Mouse (Mus musculus) liver, embryonic 13.5 days (tissue): ENCODE results near the gene Ldb2. TPM values are rescaled to one million over a fixed set of nuclear protein-coding genes. Genes with fewer than 3 reads are reported as not detected.

ENCODE experiments used
- ATAC-seq: fragments of 200-750 bp; cut with Nextera tagmentation; 2 replicates; pipeline ENCODE4 v1.8.0; 2017; ENCODE audit warnings: low read depth, mild to moderate bottlenecking, moderate number of reproducible peaks, moderate library complexity
- DNase-seq: peaks from one replicate; pipeline ENCODE4 v3.0.0; 2022
- H3K27ac ChIP-seq: fragments of 300-500 bp; sonication (generic); 2 replicates; pipeline ENCODE4 v1.5.1; 2015; ENCODE audit warnings: moderate library complexity, mild to moderate bottlenecking, inconsistent platforms
- H3K27me3 ChIP-seq: fragments of 300-500 bp; sonication (generic); 2 replicates; pipeline ENCODE4 v1.6.1; 2015; ENCODE audit warnings: mild to moderate bottlenecking, inconsistent platforms
- H3K36me3 ChIP-seq: fragments of 300-500 bp; sonication (generic); 2 replicates; pipeline ENCODE4 v1.6.1; 2015; ENCODE audit warnings: mild to moderate bottlenecking, inconsistent platforms
- H3K4me1 ChIP-seq: fragments of 300-500 bp; sonication (generic); replicated peaks from 2 replicates; pipeline ENCODE4 v1.6.1; 2015; ENCODE audit warnings: inconsistent platforms
- H3K4me2 ChIP-seq: fragments of 300-500 bp; sonication (generic); 2 replicates; pipeline ENCODE4 v1.6.1; 2015; ENCODE audit warnings: inconsistent platforms, mild to moderate bottlenecking, moderate library complexity
- H3K4me3 ChIP-seq: fragments of 300-500 bp; sonication (generic); replicated peaks from 2 replicates; pipeline ENCODE4 v1.5.1; 2015; ENCODE audit warnings: mild to moderate bottlenecking, inconsistent platforms
- H3K9ac ChIP-seq: fragments of 300-500 bp; sonication (generic); 2 replicates; pipeline ENCODE4 v1.6.1; 2015; ENCODE audit warnings: mild to moderate bottlenecking, inconsistent platforms
- H3K9me3 ChIP-seq: fragments of 300-500 bp; sonication (generic); replicated peaks from 2 replicates; pipeline ENCODE4 v1.6.1; 2016; ENCODE audit warnings: inconsistent platforms
- WGBS: fragments of 180-500 bp; shearing (Covaris S2); methylation state at CpG from one replicate; pipeline ENCODE4 v1.1.7; 2015; ENCODE audit not compliant: insufficient replicate concordance; 5-methylcytosine and 5-hydroxymethylcytosine counted together
- polyA plus RNA-seq: library from polyadenylated mRNA; unstranded; fragments of >200 nt; fragmentation: Nextera tagmentation; extraction: Ambion mirVana; gene quantifications from 2 replicates; pipeline ENCODE4 v1.2.1, GENCODE M21; 2015

Gene Ldb2
- polyA plus RNA-seq, 1 experiment from 2014 or later: 3.9 TPM

GRCm38 (mm10) chr5:44481406-44481805 lies 318.1 kb downstream of the Ldb2 start:
- Histone ChIP-seq H3K9ac (no peak overlapping the region), H3K9me3 (no peaks in the 10 kb centered on the region), H3K4me1 (no peaks in the 10 kb centered on the region), H3K4me3 (no peak overlapping the region), H3K27ac (no peak overlapping the region), H3K4me2 (no peak overlapping the region), H3K27me3 (no peaks in the 10 kb centered on the region), H3K36me3 (no peaks in the 10 kb centered on the region)
- 61% methylated on average over 4 of the region's 4 CpGs for WGBS
- ATAC-seq (no peak), DNase-seq (no peak)

- Histone ChIP-seq H3K4me1 (no peaks in the 10 kb centered on the region), H3K9me3 (no peaks in the 10 kb centered on the region), H3K36me3 (no peaks in the 10 kb centered on the region), H3K27ac (no peak overlapping the region), H3K9ac (no peak overlapping the region), H3K4me2 (no peak overlapping the region), H3K4me3 (no peak overlapping the region), H3K27me3 (no peaks in the 10 kb centered on the region)
- 46% methylated on average over 4 of the region's 4 CpGs for WGBS
- ATAC-seq: no peak
- no peak for DNase-seq
Measured at GRCm38 (mm10) chr5:44476356-44476755, 323.1 kb downstream of the Ldb2 start.

- H3K9ac ChIP-seq: no peak overlapping the region
- H3K4me1 ChIP-seq: no peaks in the 10 kb centered on the region
- H3K36me3 ChIP-seq: no peaks in the 10 kb centered on the region
- DNase-seq (no peak), ATAC-seq (no peak)
- no peaks in the 10 kb centered on the region for H3K27me3 ChIP-seq
- H3K4me3 ChIP-seq: no peak overlapping the region
- H3K4me2 ChIP-seq: no peak overlapping the region
- H3K9me3 ChIP-seq: no peaks in the 10 kb centered on the region
- WGBS: 63% methylated on average over 1 of the region's 1 CpGs
- H3K27ac ChIP-seq: no peak overlapping the region
Measured at GRCm38 (mm10) chr5:44475543-44475942, 323.9 kb downstream of the Ldb2 start.

- H3K9me3 ChIP-seq: no peaks in the 10 kb centered on the region
- no peaks in the 10 kb centered on the region for H3K36me3 ChIP-seq
- no peaks in the 10 kb centered on the region for H3K27me3 ChIP-seq
- no peak overlapping the region for H3K4me2 ChIP-seq
- ATAC-seq: no peak
- H3K4me3 ChIP-seq: no peak overlapping the region
- H3K4me1 ChIP-seq: no peaks in the 10 kb centered on the region
- 73% methylated on average over 10 of the region's 10 CpGs for WGBS
- H3K9ac ChIP-seq: no peak overlapping the region
- no peak for DNase-seq
- H3K27ac ChIP-seq: no peak overlapping the region
Measured at GRCm38 (mm10) chr5:44473857-44474762, 325.4 kb downstream of the Ldb2 start.

- 39% methylated on average over 4 of the region's 4 CpGs for WGBS
- Histone ChIP-seq H3K4me2 (no peak overlapping the region), H3K27ac (no peak overlapping the region), H3K9ac (no peak overlapping the region), H3K4me3 (no peak overlapping the region), H3K9me3 (no peaks in the 10 kb centered on the region), H3K36me3 (no peaks in the 10 kb centered on the region), H3K27me3 (no peaks in the 10 kb centered on the region), H3K4me1 (no peaks in the 10 kb centered on the region)
- ATAC-seq (no peak), DNase-seq (no peak)
Measured at GRCm38 (mm10) chr5:44465238-44465637, 334.2 kb downstream of the Ldb2 start.
